8 mouse cellular contexts compared by ENCODE assay signal in genomic region chr15:61707952-61708351, GRCm38 (mm10).
DNase-seq lines count a peak whose midpoint lies in the region; ATAC-seq lines count a peak whose summit lies in the region.

No protein-coding gene starts in this region.

- peak; percentile 56 to 57 for DNase-seq in cerebellum, postnatal 14 days
- peak; percentile 81 for DNase-seq in Muller cell, postnatal 12 days (ENCODE audit: inconsistent ontology term)
- DNase-seq in heart, adult 9 months (ENCODE audit: low spot score in 2 of 2) = peak; percentile 4 to 30
- peak; percentile 18 to 30 for DNase-seq in lung, adult 18-20 months
- DNase-seq in urinary bladder, postnatal 10 days (ENCODE audit: low spot score) = no peak
- no peak for DNase-seq in embryo, embryonic 11 days

- ATAC-seq in cerebellum, adult (ENCODE audit: insufficient number of reproducible peaks, low FRiP score, low TSS enrichment) = no peak
- no peak for ATAC-seq in activated CD4-positive, CD25-positive, alpha-beta regulatory T cell, adult 4 months

Comparison
In these comparisons a context has a peak if more than half of its experiments do, and no peak if none do; other contexts are left out.
1. DNase-seq: peak in cerebellum, postnatal 14 days (2 of 2), Muller cell, postnatal 12 days (single experiment), heart, adult 9 months (2 of 2) and lung, adult 18-20 months (2 of 2); none in urinary bladder, postnatal 10 days (single experiment) and embryo, embryonic 11 days (single experiment).